Mouse (Mus musculus) WW6 (cell line): ENCODE results near the gene Plcb1.
"Not testable (repeated sequence)": the region's sequence is repeated elsewhere in the genome, so short reads cannot be mapped to it uniquely, and the experiment has no call there.

Experiments
- DNase-seq: peaks from one replicate; pipeline ENCODE4 v3.0.0-alpha.2; 2013; ENCODE audit warnings: low read depth, low spot score

Plcb1 gene

GRCm38 (mm10) chr2:135305736-135306471 lies 520.0 kb downstream of the Plcb1 start:
- DNase-seq, result no peak

GRCm38 (mm10) chr2:135306472-135306771 lies 520.6 kb downstream of the Plcb1 start:
- no peak for DNase-seq

- no peak for DNase-seq
Observed at GRCm38 (mm10) chr2:135307787-135308186, 521.9 kb downstream of the Plcb1 start.

GRCm38 (mm10) chr2:135315980-135316379 lies 530.1 kb downstream of the Plcb1 start:
- DNase-seq, result no peak

DNA sequence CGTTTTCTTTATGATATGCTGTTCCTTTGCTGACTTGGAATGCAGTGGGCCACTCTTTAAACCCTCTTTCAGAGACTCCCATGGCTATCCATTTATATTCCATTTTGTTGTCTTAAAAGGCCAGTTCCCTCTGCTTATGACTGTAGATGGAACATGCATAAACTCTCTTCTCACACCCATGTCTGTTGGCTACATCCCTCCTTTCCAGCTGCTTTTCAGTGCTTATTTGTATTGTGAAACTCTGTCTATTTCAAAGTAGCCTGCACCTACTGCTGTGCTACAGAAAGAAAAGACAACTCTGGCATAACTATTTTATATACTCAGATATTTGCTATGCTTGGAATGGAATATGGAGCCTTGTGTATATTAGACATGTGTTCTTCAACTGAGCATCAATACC lies 532.3 kb downstream of the Plcb1 start:
- no peak for DNase-seq

DNA sequence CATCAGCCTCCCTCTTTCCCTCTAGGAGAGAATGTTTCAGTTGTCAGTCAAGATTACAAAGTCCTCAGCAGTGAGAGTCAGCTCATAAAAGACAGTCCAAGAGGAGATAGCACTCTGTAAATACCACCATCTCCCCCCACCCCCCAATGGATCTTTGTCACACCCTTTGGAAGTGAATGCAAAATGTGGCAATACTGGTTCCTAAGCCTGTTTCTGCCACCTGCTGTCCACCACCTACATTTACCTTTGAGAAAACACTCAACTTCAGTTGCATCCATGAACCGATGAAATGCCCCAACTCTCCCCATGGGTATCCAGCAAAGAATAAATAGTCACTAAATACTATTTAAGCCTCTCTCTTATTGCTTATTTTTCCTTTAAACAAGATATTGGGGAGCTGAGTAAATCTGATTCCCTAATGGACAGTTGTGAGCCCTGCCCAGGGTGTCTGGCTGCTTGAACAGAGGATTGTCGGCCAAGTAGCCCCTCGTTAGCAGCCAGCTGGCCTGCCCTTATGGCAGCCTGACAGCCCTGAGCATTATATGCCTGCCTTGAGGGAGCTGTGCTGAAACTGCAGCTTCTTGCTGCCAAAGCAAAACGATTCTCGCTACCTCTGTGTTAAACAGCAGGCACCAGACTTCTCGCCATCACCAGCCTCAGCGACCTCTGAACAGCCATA lies 537.5 kb downstream of the Plcb1 start:
- no peak for DNase-seq

DNA sequence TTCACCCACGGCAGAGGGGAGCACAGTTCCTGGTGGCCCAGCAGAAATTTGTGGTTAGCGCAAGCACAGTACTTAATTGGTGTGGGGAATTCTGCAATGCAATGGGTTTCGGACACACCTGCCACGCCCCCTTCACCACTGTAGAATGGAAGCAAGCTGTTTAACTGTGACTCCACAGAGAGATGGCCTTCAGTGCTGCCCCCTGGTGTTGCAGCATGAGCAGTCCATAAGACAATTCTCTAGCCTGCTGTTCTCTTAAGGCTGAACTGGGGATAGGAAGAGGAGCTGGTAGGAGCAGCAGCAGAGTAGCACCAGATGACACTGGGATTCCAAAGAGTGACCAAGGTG lies 538.1 kb downstream of the Plcb1 start:
- DNase-seq, result peak; percentile 62

- DNase-seq, result no peak
Observed at GRCm38 (mm10) chr2:135328756-135329155, 542.9 kb downstream of the Plcb1 start.

DNA sequence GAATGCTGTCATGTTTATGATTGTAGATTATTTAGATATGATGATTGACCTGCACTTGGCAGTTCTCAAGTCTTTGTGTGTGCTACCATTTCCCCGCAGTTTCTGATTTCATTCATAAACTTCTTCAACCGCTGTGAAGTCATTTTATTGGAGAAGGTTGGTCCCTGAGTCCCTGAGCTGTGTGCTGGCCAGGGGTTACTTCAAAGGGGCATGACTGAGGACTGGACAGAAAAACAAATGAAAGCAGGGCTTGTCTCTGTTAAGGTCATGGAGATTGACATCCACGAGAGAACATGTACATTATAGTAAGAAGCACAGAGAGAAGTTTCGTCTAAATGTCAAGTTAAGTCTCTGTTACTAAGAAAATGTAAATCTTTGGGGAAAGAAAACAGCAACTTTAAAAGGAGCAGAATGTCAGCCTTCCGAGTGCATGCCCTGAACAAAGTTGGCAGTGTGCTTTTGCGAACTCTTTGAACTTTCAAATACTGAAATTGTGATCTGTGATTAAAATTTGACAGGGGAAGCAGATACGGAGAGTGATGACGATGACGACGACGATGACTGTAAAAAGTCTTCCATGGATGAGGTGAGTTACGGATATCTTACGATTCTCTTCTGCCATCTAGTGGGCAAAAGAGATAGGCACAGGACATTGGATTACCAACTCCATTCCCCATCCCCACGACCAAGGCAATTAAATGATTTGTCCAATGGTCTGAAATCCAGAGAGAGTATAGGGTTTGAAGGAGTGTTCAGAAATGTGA lies 544.1 kb downstream of the Plcb1 start:
- DNase-seq, result peak; percentile 28

GRCm38 (mm10) chr2:135331868-135332267 lies 546.0 kb downstream of the Plcb1 start:
- no peak for DNase-seq

- DNase-seq, result no peak
Observed at GRCm38 (mm10) chr2:135356311-135356710, 570.4 kb downstream of the Plcb1 start.

DNA sequence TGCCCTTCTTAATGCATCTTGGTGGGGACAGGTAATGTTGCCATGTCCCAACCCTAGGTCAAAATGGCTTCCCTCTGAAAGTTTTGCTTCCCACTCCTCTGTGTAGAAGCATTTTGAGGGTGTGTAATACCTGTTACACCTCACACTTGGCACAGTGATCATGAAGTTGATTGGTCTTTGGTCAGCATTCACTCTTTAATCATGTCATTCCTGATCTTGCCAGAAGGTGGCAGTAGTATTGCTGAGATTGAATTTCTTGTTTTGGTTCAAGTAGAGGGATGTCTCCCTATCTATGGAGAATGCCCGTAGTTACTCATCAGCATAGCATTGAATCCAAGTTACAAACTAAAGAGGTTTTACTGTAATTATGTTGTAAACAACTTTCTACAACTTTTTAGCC lies 575.9 kb downstream of the Plcb1 start:
- DNase-seq, result peak; percentile 45

DNA sequence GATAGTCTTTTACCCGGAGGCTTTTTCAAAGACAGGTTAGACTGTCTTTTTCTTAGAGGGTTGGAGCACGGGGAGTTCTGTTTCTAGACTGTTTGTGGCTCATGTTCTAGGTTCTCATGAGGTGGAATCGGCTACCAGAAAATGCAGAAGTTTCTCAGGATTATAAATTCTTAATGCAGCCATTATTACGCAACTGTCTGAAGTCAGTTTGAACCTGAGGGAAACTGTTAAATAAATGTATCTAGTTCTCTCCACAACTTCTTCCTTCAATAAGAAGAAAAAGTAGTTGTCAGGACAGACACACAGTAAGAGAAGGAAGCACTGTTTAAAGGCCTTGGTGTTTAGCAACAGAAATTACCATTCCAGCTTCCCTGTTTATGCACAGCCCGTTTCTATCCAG lies 577.1 kb downstream of the Plcb1 start:
- no peak for DNase-seq

DNA sequence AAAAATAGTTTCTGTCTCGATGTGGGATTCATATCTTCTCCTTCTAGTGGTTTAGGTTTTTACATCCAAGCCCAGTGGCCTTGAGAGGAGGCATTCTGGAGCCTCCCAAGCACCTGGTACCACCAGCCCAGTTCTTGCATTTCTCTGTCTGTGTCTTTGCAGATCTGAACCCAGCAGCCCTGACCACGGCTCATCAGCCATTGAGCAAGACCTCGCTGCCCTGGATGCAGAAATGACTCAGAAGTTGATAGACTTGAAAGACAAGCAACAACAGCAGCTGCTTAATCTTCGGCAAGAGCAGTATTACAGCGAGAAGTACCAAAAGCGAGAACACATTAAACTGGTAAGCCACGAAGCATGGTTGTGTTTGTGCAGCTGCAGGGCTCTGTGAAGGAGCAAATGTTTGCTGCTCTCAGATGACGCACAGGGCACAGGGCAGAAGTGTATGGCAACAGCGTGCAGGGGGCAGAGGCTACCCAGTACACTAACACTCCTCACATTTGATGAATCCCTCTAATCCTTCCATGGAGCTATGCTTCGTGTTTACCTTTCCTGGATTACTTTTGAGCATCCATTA lies 584.5 kb downstream of the Plcb1 start:
- DNase-seq, result no peak

GRCm38 (mm10) chr2:135380796-135381195 lies 594.9 kb downstream of the Plcb1 start:
- not testable (repeated sequence) for DNase-seq

GRCm38 (mm10) chr2:135381396-135381795 lies 595.5 kb downstream of the Plcb1 start:
- DNase-seq, result no peak

- DNase-seq, result peak; percentile 18
Observed at GRCm38 (mm10) chr2:135387990-135388389, 602.1 kb downstream of the Plcb1 start.

DNA sequence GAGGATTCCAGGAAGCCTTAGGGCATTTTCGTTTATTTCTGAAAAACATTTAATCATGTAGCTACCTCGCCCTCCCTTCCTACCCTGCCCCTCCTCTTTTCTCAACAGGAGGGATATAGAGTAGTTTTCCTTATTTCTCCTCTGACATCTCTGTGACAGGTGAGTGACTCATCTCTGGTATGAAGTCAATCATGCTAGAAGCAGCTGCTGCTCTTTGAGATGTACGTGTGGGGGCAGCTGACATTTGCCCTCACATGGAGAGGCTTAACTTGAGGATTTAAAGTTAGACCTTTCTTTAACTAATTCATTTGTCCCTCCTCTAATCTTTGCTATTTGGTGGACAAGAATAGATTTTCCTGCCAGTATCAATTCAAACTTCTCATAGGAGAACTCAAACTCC lies 608.8 kb downstream of the Plcb1 start:
- no peak for DNase-seq

GRCm38 (mm10) chr2:135396375-135396774 lies 610.5 kb downstream of the Plcb1 start:
- DNase-seq, result no peak

DNA sequence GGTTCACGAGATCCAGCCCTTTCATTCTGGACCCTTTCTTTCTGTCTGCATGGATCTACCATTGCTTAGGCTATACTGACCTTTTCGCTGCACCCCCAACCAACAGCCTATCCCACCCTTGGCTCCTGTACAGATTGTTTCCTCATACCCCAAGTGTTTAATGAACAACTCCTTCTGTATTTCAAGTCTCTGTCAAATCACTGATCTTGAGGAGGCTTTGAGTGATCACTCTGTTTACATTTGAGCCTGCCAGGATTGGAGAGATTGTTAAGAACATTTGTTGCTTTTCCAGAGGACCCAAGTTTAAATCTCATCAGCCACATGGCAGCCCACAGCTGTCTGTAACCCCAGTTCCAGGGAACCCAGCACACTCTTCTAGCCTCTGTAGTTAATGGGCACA lies 612.1 kb downstream of the Plcb1 start:
- DNase-seq, result no peak

- no peak for DNase-seq
Observed at GRCm38 (mm10) chr2:135399760-135400159, 613.9 kb downstream of the Plcb1 start.

GRCm38 (mm10) chr2:135402916-135403315 lies 617.0 kb downstream of the Plcb1 start:
- DNase-seq, result no peak
